Mouse (Mus musculus) kidney, postnatal 25 days (tissue): ENCODE measurements around the gene Chrna1.

Source experiments
- DNase-seq, 2 experiments: peaks; one replicate each; pipeline ENCODE4 v3.0.0; 2021; ENCODE audit warnings: mixed read lengths in 2 of 2

Chrna1 gene

DNA sequence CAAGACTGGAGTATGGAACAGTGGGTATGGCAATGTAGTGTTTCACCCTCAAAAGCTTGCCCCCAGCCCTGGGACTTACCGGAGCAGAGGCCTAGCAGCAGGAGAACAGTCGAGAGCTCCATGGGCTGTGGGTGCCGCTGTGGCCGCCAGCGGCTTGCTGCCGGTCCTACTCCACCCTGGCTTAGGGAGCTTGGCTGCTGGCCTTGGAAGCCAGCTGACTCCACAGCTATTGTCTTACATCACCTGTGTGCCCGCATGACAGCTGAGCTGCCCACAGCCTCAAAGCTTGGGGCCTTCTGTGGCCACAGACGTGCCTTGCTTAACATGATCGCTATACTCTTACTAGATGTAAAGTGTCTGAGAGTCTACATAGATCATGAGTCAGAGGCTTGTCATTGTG lies at the start of gene Chrna1:
Chrna1 (minus strand) TSS at position 173 of the 400 bp plus-strand sequence.
- DNase-seq: no peak

DNA sequence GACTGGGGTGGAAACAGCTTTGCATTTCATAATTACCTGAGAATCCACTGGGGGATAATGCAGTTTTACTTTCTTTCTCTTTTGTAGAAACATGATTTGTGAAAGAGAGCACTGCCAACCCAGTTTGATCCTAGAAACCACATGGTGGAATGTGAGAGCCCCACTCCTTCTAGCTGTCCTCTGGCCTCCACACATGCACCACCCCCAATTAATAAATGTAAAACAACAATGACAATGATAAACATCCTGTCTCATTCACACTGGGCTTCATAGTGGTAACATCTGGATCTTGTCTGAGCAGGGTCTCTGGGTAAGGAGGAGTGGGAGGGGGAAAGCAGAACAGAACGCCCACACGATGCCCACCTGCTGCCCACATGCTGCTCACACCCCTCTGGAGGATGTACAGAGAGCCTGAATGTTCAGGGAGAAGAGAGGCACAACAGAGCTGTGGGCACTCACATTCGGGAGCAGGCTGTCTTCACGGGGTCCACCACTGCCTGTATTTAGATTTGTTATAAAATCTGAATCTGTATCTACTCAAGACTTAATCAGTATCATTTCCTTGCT lies 38.4 kb upstream of the Chrna1 start:
- no peak for DNase-seq

DNA sequence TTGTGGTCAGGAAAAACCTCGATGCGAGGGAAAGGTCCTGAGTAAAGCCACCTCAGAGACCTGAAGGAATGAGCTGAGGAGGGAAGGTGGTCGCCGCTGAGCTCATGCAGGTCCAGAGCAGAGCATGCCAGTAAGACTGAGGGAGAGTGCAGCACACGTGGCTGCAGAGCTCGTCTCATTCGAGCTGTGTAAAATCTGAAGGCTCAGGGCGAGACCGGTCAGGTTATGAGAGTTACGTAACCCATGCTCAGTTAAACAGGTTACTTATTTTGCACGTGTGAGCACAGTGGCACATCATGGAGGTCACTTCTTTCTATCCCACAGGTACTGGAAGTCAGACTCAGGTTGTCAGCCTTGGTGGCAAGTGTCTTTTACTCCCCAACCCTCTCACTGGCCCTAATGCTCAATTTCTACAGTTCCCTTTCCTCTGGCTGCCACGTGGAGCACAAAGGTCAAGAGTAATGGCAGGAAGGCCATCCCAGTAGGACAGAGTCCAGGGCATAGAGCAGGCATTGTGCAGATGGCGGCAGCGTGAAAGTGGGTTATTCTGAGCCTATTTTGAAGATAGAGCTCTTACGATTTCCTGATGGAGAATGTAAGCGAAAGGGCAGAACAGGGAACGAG lies 36.4 kb upstream of the Chrna1 start:
- DNase-seq: peak; percentile 63 to 84

DNA sequence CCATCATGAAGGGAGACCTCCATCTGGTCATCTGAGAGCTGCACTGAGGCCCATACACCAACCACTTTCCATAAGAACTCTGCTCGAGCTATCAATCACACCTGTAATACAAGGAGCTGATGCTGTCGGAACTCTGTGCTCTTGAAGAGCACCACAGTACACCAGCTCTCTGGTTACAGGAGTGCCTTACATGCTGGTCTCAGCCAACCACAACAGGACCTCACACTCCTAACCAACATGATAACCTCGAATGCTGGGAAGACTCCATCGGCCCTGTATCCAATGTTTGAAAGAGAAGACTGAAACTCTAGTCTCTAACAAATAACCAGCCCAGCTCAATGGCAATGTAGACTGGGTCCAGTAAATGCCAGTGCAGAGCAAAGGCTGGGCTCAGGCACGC lies 35.3 kb upstream of the Chrna1 start:
- no peak for DNase-seq

DNA sequence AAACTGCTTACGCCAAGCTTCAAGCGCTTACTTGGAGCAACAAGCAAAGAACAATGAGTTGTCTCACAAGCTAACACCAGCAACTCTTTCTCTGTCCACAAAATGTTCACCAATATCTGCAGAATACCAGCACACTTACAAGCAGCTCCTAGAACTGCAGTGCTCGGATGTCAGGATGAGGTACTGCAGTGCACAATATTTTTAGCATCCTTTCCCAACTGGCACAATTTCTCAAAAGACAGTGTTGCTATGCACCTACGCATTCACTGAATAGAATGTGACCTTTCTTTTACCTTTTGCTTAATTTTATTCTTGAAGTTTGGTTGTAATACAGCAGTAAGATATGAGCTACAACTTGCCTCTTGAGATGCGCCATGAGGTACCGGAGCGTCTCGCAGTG lies 34.2 kb upstream of the Chrna1 start:
- no peak for DNase-seq

DNA sequence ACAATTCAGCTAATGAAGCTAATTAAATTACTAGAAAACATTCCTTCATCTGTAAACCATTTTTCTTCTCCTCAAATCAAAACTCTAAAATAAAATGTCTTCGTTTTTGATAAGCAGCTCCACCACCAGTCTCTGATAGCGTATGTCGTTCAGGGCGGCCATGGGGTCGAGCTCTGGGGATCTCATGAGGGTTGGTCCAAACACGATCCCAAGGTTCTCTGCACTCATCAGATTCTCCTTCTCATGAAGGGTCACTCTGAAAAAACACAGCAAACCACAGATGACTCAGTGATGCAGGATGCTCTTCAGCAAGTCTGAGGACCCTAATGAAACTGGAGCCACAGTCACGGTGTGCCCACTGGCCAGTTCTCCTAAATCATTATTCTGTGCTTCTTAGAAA lies 32.8 kb upstream of the Chrna1 start:
- no peak for DNase-seq

DNA sequence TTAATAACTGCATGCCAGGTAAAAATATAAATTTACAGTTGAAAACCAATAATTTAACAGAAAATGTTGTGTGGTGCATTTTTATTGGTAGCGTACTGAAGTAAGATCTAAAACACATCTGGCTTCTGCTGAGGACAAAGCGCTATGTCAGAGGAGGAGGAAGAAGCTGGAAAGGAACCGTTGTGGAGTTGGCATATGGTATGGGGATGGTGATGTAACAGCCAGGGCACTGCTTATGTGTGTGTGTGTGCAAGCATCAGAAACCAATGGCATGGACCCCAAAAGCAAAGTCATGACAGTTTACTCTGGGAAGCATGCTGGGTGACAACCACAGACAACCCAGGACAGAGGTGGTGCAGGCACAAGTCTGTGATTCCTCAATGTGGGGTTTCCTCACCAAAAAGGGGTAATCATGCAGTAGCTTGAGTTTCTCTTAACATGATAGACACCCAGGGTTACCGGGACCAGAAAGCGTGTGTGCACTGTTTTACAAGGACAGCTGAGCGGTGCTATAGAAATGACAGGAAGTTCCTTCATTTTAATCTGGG lies 32.3 kb upstream of the Chrna1 start:
- DNase-seq: no peak

DNA sequence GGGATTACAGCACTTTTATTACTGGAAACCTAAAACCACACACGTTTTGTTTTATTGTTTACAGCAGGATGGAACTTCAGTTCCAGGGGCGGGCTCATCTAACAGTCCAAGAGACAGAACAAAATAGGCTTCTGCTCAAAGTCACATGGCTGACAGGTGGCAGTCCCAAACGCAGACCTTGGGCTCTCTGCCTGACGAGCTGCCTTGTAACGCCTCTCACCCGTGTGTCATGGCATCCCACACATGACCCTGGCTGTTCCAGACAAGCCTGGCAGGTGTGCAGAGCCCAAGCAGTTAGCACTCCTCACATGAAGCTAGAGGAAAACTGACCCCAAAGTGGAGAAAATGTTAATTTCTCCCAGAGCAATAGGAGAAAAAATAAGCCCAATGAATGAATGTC lies 31.7 kb upstream of the Chrna1 start:
- no peak for DNase-seq

DNA sequence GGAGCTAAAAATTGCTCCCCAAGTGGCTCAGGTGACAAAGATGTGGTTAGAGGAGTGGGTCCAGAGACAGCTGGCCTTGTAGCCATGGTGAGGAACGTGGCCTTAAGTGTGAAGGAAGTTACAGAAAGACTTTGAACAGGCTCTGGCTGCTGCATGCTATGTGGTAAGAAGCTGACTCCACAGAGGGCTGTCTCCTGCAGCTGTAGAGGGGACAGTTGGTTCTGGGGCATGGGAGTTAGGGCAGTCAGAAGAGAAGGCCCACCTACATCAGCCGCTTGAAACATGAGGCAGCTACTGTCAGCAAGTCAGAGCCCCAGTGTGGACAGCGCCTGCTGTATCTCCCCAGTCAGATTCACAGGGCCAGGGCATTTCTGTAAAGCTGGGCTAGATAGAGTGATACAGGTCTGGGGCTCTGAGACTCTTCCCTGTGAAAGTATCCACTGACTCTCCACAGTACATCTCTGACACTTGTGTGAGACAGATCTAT lies 29.6 kb upstream of the Chrna1 start:
- DNase-seq: no peak

DNA sequence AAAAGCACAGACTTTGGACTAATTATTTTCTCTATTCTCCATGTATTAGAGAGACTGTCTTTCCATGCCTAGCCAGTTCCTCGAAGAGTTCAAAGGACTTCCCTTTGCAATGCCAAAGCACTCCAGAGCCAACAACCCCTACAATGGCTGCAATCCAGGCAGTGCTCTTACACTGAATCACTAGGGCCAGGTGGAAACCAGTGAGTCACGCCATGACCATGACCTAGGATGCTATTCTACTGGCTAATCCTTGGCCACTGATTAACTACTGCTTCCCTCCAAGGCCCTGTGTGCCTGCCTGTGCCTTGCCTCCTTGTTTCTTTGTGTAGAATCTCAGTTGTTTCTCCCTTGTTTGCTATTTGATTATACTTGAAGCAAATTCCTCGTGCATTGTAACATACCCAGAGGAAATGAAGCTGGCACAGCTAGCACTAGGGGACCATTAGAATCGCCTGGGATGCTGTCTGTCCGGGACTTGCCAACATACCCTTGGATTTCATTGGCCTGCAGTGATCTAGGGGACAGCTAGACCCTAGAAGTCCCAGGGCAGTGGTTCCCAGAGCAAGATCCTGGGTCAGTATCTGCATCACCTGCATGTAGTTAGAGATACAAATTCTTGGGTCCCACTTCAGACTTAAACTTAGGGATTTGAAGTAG lies 29.1 kb upstream of the Chrna1 start:
- peak; percentile 70 to 90 for DNase-seq

DNA sequence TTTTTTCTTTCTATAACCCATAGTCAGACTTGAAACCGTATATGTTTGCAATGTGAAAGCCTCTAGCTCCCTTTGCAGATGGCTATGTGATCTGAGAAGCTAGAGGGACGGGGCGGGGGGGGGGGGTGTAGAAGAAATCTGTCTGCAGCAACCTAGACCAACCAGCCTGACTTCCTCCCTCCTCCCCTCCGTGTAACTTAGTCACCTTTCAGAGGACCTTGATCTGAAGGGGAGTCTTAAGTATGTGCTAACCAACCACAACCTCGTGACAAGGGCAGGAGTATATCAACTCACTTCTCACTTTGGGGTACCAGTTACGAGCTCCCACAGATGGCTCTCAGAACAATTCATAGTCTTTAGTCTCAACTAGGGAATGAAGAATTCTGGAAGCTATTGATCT lies 28.3 kb upstream of the Chrna1 start:
- DNase-seq: no peak

DNA sequence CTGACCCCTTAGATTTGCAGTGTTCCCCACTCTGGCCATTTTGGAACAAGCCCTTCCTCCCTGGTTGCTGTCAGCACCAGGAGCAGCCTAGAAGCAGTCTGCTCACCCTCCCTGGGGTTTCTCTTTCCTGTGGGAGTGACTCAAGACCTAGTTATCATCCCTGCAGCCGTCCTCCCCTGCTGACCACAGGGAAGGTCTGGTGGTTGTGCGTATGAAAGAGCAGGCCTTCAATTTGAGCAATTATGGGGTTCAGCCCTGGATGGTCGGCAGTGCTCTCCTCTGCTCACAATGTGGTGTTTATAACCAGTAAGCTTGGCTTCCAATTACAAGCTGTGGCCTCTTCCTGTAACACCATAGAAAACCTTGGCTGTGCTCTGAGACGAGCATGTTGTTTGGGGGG lies 27.5 kb upstream of the Chrna1 start:
- no peak for DNase-seq

DNA sequence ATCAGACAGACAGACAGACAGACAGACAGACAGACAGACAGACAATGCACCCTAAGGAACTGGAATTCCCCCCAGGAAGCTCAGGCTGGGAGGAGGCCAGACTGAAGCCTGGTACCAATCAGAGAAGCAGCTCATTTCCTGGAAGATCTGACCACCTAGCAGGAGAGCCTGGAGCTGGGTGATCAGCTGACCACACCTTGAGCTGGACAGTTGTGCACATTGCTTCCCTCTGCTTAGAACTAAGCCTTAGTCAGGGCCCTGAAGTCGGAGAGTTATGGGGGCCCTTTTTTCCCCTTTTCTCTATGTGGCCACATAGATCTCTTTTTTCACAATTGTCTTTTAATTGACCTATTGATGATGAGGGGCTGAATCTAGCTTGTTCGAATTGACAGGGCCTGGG lies 27.0 kb upstream of the Chrna1 start:
- DNase-seq: no peak

DNA sequence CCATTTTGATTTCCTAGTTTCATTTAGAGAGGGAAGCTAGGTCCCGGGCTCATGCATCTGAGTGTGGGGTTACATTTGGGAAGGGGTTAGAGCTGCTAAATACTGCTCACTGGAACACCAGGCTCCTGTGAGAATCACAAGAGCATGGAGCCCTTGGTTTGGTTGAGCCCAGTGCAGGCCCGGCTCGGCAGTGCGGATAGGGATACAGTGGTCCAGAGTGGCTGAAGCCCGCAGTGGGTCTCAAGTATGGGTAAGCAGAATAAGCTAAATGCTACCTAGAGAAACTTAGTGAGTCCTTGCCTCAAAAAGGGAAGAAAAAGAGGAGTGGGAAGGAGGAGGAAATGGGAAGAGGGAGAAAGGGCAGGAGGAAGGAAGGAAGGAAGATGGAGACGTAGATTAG lies 26.5 kb upstream of the Chrna1 start:
- DNase-seq: no peak

DNA sequence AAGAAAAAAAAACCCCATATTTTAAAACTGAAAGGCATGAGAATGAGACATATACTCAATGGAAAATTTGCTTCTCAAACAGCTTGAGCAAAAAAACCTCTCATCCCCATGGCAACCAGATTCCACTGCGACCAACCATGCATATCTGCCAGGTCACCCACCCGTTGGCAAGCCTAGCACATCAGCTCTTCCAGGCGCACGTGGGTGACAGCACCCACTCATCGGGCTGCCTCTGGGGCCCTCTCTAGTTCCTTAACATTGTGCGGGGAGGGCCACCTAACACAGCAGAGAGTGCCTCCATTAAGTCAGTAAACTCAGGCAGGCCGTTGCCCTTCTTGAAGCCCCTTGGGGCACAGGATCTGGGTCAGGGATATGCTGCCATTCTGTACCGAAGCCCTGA lies 24.9 kb upstream of the Chrna1 start:
- DNase-seq: peak; percentile 58 to 79

DNA sequence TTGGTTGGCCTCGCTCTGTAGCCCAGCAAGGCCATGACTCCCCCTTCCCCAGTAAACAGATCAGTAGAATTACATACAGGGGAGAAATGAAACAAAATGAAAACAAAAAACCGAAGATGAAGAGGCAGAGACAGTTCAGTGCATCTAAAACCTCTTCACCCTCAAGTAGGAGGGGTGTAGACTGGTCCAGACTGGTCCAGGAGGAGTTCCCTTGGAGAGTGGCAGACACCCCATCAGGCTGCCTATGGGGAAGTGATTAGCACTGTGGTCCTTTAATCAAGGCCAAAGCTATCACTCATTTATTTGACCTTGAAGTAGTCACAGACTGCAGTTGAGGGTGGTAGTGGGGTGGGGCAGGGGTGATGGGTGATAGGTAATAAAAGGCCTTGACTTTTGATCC lies 24.4 kb upstream of the Chrna1 start:
- no peak for DNase-seq

DNA sequence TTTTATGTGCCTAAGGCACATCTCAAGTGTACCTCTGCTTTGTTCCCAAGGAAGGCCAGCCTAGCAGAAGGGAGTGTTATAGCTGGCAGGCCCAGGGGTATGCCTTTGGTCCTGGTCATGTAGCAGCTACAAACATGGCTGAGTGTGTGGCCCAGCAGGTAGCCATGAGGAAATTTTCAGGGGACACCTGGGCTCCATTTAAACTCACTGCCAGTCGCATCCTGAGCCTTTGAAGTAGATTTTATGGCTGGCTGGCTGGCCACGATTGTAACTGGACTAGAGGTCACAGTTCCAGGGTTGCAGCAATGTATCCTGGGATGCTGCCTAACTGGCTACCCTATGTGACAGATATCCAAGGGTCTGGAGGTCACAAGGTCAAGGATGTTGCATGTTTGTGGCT lies 20.5 kb upstream of the Chrna1 start:
- no peak for DNase-seq

DNA sequence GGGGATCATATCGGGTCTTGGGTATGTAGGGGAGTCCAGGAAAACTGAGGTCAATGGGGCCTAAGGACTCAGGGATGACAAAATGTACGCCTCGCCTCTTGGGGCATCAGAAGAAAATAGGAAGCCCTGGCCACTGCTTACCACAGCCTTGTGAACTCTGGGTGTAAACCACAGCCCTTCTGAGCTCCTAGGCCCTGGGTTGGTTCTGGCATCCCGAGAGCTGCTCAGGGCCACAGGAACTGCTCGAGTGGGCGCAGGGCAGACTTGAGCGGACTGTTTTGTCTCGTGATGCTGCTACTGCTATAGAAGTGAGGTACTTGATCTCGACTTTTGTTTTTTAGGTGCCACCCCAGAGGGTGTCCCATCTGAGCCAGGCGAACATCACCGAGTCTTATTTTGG lies 17.6 kb upstream of the Chrna1 start:
- DNase-seq: no peak

DNA sequence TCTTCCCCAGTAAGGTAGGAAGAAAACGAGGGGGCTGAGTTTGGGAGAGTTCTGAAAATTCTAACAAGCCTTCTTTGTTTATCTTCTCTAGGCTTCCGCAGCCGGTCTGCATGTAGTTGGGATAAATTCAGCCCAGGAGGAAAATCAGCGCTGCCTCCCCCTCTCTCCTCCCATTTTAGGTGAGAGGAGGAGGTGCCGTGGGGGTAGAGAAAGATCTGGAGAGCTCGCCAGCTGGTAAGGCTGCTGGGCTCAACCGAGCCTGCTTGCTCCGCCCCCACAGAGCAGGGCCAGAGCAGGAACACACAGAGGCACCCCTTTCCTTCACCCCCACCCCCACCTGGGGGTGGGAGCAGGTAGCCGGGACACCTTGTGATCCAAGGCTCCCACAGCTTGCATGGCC lies 16.6 kb upstream of the Chrna1 start:
- DNase-seq: no peak

DNA sequence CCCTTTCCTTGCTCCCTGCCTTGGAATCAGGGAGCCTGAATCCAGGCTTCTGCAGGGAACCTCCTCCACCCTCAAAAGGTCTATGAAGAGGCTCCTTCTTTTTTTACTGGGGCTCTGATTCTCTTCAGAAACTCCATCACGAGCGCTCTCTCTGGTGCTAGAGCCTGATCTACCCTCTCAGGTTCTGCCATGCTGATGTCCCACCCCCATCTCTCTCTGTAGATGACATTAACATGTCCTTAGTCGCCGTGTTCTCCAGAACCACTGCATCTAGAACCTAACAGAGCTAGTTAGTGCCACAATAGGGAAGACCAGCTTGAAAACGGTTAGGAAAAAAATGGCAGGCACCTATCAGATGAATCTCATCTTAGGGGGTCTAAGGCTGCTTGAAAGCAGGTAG lies 16.2 kb upstream of the Chrna1 start:
- DNase-seq: no peak

DNA sequence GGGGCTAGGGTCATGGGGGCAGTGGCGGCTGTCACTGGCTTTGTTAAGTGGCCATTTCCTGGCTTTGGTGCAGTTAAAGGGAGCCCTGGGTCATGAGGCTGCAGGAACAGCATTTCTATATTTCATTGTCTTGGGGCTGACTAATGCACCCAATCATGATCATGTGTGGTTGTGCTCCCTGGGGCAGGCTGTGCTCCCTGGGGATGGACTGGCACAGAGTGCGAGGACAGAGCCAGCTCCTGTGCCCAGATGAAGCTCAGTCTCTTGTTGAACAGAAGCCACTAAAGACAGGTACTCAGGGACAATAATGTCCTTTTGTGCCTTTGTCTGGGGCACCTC lies 12.9 kb upstream of the Chrna1 start:
- no peak for DNase-seq

DNA sequence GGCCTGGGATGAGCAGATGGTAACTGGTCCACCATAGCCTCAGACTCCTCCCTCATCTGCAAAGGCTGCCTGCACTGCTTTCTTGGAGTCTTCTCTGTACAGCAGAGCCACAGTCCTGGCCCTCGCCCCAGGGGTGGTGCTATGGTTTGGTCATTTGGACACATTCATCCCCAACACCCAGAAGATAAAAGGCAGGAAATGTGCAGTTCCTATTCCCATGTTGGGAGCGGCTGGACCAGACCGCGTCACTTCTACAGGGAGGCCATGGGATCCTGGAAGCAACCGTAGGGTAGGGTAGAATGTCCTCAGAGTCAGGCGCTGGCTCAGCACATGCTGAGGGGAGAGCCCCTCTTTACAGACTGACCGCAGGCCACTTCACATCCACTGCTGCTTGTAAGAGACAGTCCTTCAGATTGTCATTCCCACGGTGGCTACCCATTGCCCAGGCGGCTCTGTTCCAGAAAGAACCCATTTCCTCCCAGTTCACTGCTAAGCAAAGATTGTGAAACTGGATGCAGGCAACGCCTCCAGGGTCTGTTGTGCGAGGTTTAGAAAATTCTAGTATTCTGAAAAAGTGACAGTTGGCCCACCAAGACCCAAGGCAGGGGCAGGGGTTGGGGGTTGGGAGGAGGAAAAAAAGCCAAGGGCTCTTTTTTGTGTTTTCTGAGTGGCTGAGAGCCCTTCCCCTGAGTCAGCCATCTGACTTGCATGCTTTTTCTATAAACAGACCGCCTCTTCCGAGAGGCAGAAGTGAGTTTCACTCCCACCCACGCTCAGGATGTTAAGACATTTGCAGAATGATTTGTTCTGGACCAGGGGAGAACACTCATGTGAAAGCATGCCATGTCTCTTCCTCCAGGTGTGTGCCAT lies 12.3 kb upstream of the Chrna1 start:
- DNase-seq: peak; percentile 58 to 75

DNA sequence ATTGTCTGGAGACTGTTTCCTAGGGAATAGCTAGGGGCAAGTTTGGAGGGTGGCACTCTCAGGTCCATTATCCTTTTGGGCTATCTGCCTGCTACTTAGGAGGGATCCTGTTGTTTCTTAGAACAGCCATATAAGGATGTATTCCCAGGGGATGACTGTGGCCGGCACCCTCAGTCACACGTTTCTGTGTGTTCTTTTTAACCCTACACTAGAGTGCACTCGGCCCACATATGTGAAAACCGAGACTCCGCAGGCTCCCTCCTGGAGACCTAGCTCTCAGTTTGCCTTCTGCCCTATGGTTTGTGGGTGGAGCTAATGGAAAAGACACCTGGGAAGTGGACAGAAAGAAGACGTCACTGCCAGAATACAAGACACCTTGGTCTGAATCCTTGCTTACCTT lies 11.1 kb upstream of the Chrna1 start:
- no peak for DNase-seq
